19 mouse cellular contexts compared by ENCODE assay signal in genomic region chrX:159711070-159712029, GRCm38 (mm10).
DNase-seq lines count a peak whose midpoint lies in the region; ATAC-seq and TF ChIP-seq lines count a peak whose summit lies in the region.
"Had no signal": no experiment of that assay in that cellular context is flagged by ENCODE, and none has a peak within 500 bp of the region (broad histone marks: within the 10 kb centered on the region; RNA-seq: fewer than 3 reads in every experiment).

No protein-coding gene starts in this region.

- no peak overlapping the region for H3K9ac ChIP-seq in lung, embryonic 14.5 days
- H3K9ac ChIP-seq in hindbrain, embryonic 16.5 days (ENCODE audit: low read depth, low read length), result no peak overlapping the region
- H3K9ac ChIP-seq: embryonic facial prominence, embryonic 12.5 days; forebrain, postnatal 0 days; heart, embryonic 15.5 days; liver, embryonic 13.5 days had no signal

- H3K4me2 ChIP-seq in lung, embryonic 14.5 days, result no peak overlapping the region
- H3K4me2 ChIP-seq in hindbrain, embryonic 16.5 days (ENCODE audit: low read length), result no peak overlapping the region
- H3K4me2 ChIP-seq: embryonic facial prominence, embryonic 12.5 days; heart, embryonic 15.5 days; liver, embryonic 13.5 days had no signal

- intact Hi-C loops in left cerebral cortex, postnatal 10 days (cut with DNase I), result no loop called here

- H3K4me3 ChIP-seq in lung, embryonic 14.5 days (ENCODE audit: low read depth, low read length), result no peak overlapping the region
- H3K4me3 ChIP-seq in lung, adult 2 months (replicated peaks; ENCODE audit: extremely low read depth, low read depth, low read length), result no peak overlapping the region
- H3K4me3 ChIP-seq in hindbrain, embryonic 16.5 days (ENCODE audit: low read length), result no peak overlapping the region
- H3K4me3 ChIP-seq: embryonic facial prominence, embryonic 12.5 days; heart, adult 2 months; heart, embryonic 15.5 days; liver, embryonic 13.5 days; midbrain, embryonic 10.5 days had no signal

- no peaks in the 10 kb centered on the region for H3K27me3 ChIP-seq in lung, embryonic 14.5 days (ENCODE audit: insufficient read depth, low read length)
- no peaks in the 10 kb centered on the region for H3K27me3 ChIP-seq in hindbrain, embryonic 16.5 days (replicated peaks; ENCODE audit: control insufficient read depth, insufficient read depth, low read length)
- H3K27me3 ChIP-seq: embryonic facial prominence, embryonic 12.5 days; heart, embryonic 15.5 days; liver, embryonic 13.5 days had no signal

- TF ChIP-seq CTCF in lung, embryonic 14.5 days (IDR thresholded peaks at IDR 0.05; ENCODE audit: low read depth), result no peak
- TF ChIP-seq CTCF in lung, adult 2 months (IDR thresholded peaks at IDR 0.05; ENCODE audit: insufficient read depth, low read length), result no peak

- no peak overlapping the region for H3K27ac ChIP-seq in lung, embryonic 14.5 days (ENCODE audit: low read depth)
- H3K27ac ChIP-seq in hindbrain, embryonic 16.5 days (ENCODE audit: low read depth, low read length), result no peak overlapping the region
- H3K27ac ChIP-seq: embryonic facial prominence, embryonic 12.5 days; heart, adult 2 months; heart, embryonic 15.5 days; liver, embryonic 13.5 days; midbrain, embryonic 10.5 days had no signal

- TF ChIP-seq POLR2A in lung, adult 2 months (IDR thresholded peaks at IDR 0.05; ENCODE audit: borderline replicate concordance, extremely low read depth, low read depth, low read length), result no peak

- no peaks in the 10 kb centered on the region for H3K36me3 ChIP-seq in lung, embryonic 14.5 days (ENCODE audit: insufficient read depth)
- no peaks in the 10 kb centered on the region for H3K36me3 ChIP-seq in hindbrain, embryonic 16.5 days (ENCODE audit: control insufficient read depth, insufficient read depth, low read length)
- H3K36me3 ChIP-seq: embryonic facial prominence, embryonic 12.5 days; heart, embryonic 15.5 days; liver, embryonic 13.5 days; midbrain, embryonic 10.5 days had no signal

- H3K4me1 ChIP-seq in lung, embryonic 14.5 days (ENCODE audit: insufficient read depth), result peaks cover 3% of the 10 kb centered on the region; the same call in 1 of the 2 replicates
- no peaks in the 10 kb centered on the region for H3K4me1 ChIP-seq in lung, adult 2 months (ENCODE audit: control insufficient read depth, insufficient read depth, low read length)
- H3K4me1 ChIP-seq in hindbrain, embryonic 16.5 days (ENCODE audit: control insufficient read depth, insufficient read depth, low read depth, low read length), result peaks cover 6% of the 10 kb centered on the region

- no peak; the same call in 1 of the 2 replicates for ATAC-seq in lung, embryonic 14.5 days (ENCODE audit: insufficient read depth)
- peak; percentile 36 for ATAC-seq in inflammation-experienced regulatory T-cells, adult 6 months
- no peak for ATAC-seq in hindbrain, embryonic 16.5 days
- ATAC-seq: forebrain, postnatal 0 days had no signal

- DNase-seq in lung, embryonic 14.5 days, result peak; percentile 38
- DNase-seq in lung, adult 2 months, result no peak
- peak; percentile 70 for DNase-seq in CD4-positive, CD25-positive, alpha-beta regulatory T cell, adult 2 months (ENCODE audit: low read depth, low spot score)
- peak; percentile 45 for DNase-seq in Muller cell, postnatal 12 days (ENCODE audit: inconsistent ontology term)
- no peak for DNase-seq in left cerebral cortex, postnatal 10 days (ENCODE audit: extremely low spot score in 1 of 2, low spot score in 2 of 2)
- DNase-seq in right cerebral cortex, adult 18-20 months, result no peak
- DNase-seq: adrenal gland, adult 8-10 months; cerebellum, adult 11 months; cerebellum, postnatal 36 days; forebrain, postnatal 0 days; gastrocnemius, postnatal 10 days; heart, adult 2 months; liver, embryonic 13.5 days; lung, postnatal 36 days had no signal

- WGBS in lung, embryonic 14.5 days, result 70% methylated on average over 13 of the region's 13 CpGs
- WGBS in lung, adult 2 months, result 77% methylated on average over 13 of the region's 13 CpGs
- WGBS in hindbrain, embryonic 16.5 days, result 82% methylated on average over 13 of the region's 13 CpGs

- H3K9me3 ChIP-seq in lung, embryonic 14.5 days (ENCODE audit: low read depth, low read length), result no peaks in the 10 kb centered on the region
- no peaks in the 10 kb centered on the region for H3K9me3 ChIP-seq in hindbrain, embryonic 16.5 days (ENCODE audit: control insufficient read depth, low read length)
- H3K9me3 ChIP-seq: embryonic facial prominence, embryonic 12.5 days; heart, embryonic 15.5 days; liver, embryonic 13.5 days; midbrain, embryonic 10.5 days had no signal

Comparison
In these comparisons a context has a peak if more than half of its experiments do, and no peak if none do; other contexts are left out.
1. DNase-seq: peak in lung, embryonic 14.5 days (single experiment), CD4-positive, CD25-positive, alpha-beta regulatory T cell, adult 2 months (single experiment) and Muller cell, postnatal 12 days (single experiment); none in lung, adult 2 months (single experiment), left cerebral cortex, postnatal 10 days (0 of 2) and right cerebral cortex, adult 18-20 months (single experiment).